In genomic region chr16:11263266-11263665, GRCm38 (mm10) we compare ENCODE assay signal across 19 mouse cellular contexts. TPM values are rescaled to one million over a fixed set of nuclear protein-coding genes. Genes with fewer than 3 reads are reported as not detected.
DNase-seq lines count a peak whose midpoint lies in the region; ATAC-seq and TF ChIP-seq lines count a peak whose summit lies in the region.
"Had no signal": no experiment of that assay in that cellular context is flagged by ENCODE, and none has a peak within 500 bp of the region (broad histone marks: within the 10 kb centered on the region; RNA-seq: fewer than 3 reads in every experiment).

No protein-coding gene starts in this region.

- TF ChIP-seq POLR2A in lung, adult 2 months (IDR thresholded peaks at IDR 0.05; ENCODE audit: borderline replicate concordance, extremely low read depth, low read depth, low read length): no peak

- TF ChIP-seq CTCF in lung, adult 2 months (IDR thresholded peaks at IDR 0.05; ENCODE audit: insufficient read depth, low read length): no peak

- peak; percentile 59 for ATAC-seq in granulocyte monocyte progenitor cell, adult 5-6 weeks (replicated peaks; ENCODE audit: poor library complexity, severe bottlenecking)
- ATAC-seq in megakaryocyte progenitor cell, adult 5-6 weeks (replicated peaks; ENCODE audit: poor library complexity): peak; percentile 52

- peak; percentile 30 to 58 for DNase-seq in lung, adult 18-20 months
- DNase-seq in lung, adult 2 months: no peak
- DNase-seq in adipocyte (ENCODE audit: low spot score): peak; percentile 64
- DNase-seq in spleen, adult 18-20 months: no peak
- no peak for DNase-seq in neural tube, embryonic 10.5 days (ENCODE audit: extremely low spot score, low spot score)
- DNase-seq in left cerebral cortex, postnatal 36 days (ENCODE audit: low spot score in 2 of 2): no peak
- DNase-seq: adrenal gland, postnatal 36 days; cerebellum, postnatal 25 days; heart, adult 11 months had no signal

- H3K4me1 ChIP-seq in lung, adult 2 months (ENCODE audit: control insufficient read depth, insufficient read depth, low read length): no peaks in the 10 kb centered on the region
- H3K4me1 ChIP-seq: heart, embryonic 15.5 days; hindbrain, embryonic 12.5 days had no signal

- no peak overlapping the region for H3K4me3 ChIP-seq in lung, adult 2 months (replicated peaks; ENCODE audit: extremely low read depth, low read depth, low read length)
- H3K4me3 ChIP-seq: erythroblast, embryonic 14.5 days; heart, embryonic 15.5 days; hindbrain, embryonic 12.5 days had no signal

- intact Hi-C loops in left cerebral cortex, postnatal 36 days (cut with DNase I): no loop called here

RNA-seq across cellular contexts. Expression of gene Gspt1, which starts 9.1 kb away (rescaled TPM):
- 23.5 and 33.7 TPM in 2 replicates for polyA plus RNA-seq in lung, adult 2 months (2012; rRNA removed)
- 278 and 354 TPM in 2 replicates for total RNA-seq in granulocyte monocyte progenitor cell, adult 5-6 weeks (2014; fragmentation: Nextera tagmentation)
- total RNA-seq in granulocyte monocyte progenitor cell, adult 5-6 weeks (2017): 150 and 165 TPM in 2 replicates
- 652 and 687 TPM in 2 replicates for total RNA-seq in megakaryocyte progenitor cell, adult 5-6 weeks (2015)
- total RNA-seq in megakaryocyte progenitor cell, adult 5-6 weeks (2017): 154 and 166 TPM in 2 replicates
- 10 to 100 TPM; 80.4 to 85.9 TPM for total RNA-seq in left cerebral cortex, postnatal 36 days (2021)

RNA-seq across cellular contexts. Expression of gene Tnfrsf17, which starts 50.3 kb away (rescaled TPM):
- polyA plus RNA-seq in lung, adult 2 months (2012; rRNA removed): 0.36 and 0.41 TPM in 2 replicates
- not detected in 2 replicates for total RNA-seq in granulocyte monocyte progenitor cell, adult 5-6 weeks (2014; fragmentation: Nextera tagmentation)
- not detected in 2 replicates for total RNA-seq in granulocyte monocyte progenitor cell, adult 5-6 weeks (2017)
- total RNA-seq in megakaryocyte progenitor cell, adult 5-6 weeks (2015): not detected in 2 replicates
- total RNA-seq in megakaryocyte progenitor cell, adult 5-6 weeks (2017): not detected in 2 replicates
- under 1 TPM; 0.68 to 0.81 TPM for total RNA-seq in left cerebral cortex, postnatal 36 days (2021)
- total RNA-seq: adrenal gland, postnatal 36 days; G1E; megakaryocyte-erythroid progenitor cell, adult 5-6 weeks had no signal
- polyA plus RNA-seq: C2C12; erythroblast, embryonic 14.5 days; G1E; hindbrain, embryonic 12.5 days; kidney, embryonic 16.5 days; liver, embryonic 11.5 days had no signal

RNA-seq across cellular contexts. Expression of gene Snx29, which starts 59.4 kb away (rescaled TPM):
- polyA plus RNA-seq in lung, adult 2 months (2012; rRNA removed): 8.5 and 10.6 TPM in 2 replicates
- total RNA-seq in granulocyte monocyte progenitor cell, adult 5-6 weeks (2014; fragmentation: Nextera tagmentation): 14.1 and 21.2 TPM in 2 replicates
- total RNA-seq in granulocyte monocyte progenitor cell, adult 5-6 weeks (2017): 7.8 and 10.8 TPM in 2 replicates
- total RNA-seq in megakaryocyte progenitor cell, adult 5-6 weeks (2015): 6.6 and 8.6 TPM in 2 replicates
- 5.3 and 8.0 TPM in 2 replicates for total RNA-seq in megakaryocyte progenitor cell, adult 5-6 weeks (2017)
- 10 to 100 TPM; 18.0 to 26.7 TPM for total RNA-seq in left cerebral cortex, postnatal 36 days (2021)

Comparison
In these comparisons a context has a peak if more than half of its experiments do, and no peak if none do; other contexts are left out.
1. DNase-seq: peak in lung, adult 18-20 months (2 of 2) and adipocyte (single experiment); none in lung, adult 2 months (single experiment), spleen, adult 18-20 months (0 of 2), neural tube, embryonic 10.5 days (single experiment) and left cerebral cortex, postnatal 36 days (0 of 2).